Comparison of ENCODE assay signal across 8 mouse cellular contexts in genomic region chr1:36070190-36070589, GRCm38 (mm10). TPM values are rescaled to one million over a fixed set of nuclear protein-coding genes. Genes with fewer than 3 reads are reported as not detected.
DNase-seq lines count a peak whose midpoint lies in the region; ATAC-seq and TF ChIP-seq lines count a peak whose summit lies in the region.

No protein-coding gene starts in this region.

- intact Hi-C loops in heart, postnatal 36 days (cut with DNase I) = no loop called here

- peaks cover 46 to 74% of the 10 kb centered on the region in 2 experiments for H3K4me1 ChIP-seq in heart, embryonic 14.5 days (ENCODE audit: control insufficient read depth in 2 of 2, insufficient read depth in 2 of 2, low read length in 2 of 2)
- peaks cover 9% of the 10 kb centered on the region for H3K4me1 ChIP-seq in ES-Bruce4 (ENCODE audit: control insufficient read depth, insufficient read depth, low read length)
- H3K4me1 ChIP-seq in forebrain, embryonic 12.5 days = peaks cover 67% of the 10 kb centered on the region
- H3K4me1 ChIP-seq in liver, embryonic 11.5 days (replicated peaks; ENCODE audit: control insufficient read depth, insufficient read depth, low read length) = peaks cover 71% of the 10 kb centered on the region

- peak overlapping the region; percentile 87 to 91 for H3K4me3 ChIP-seq in heart, embryonic 14.5 days (ENCODE audit: control insufficient read depth in 1 of 2, insufficient read depth in 1 of 2, low read depth in 1 of 2, low read length in 2 of 2)
- peak overlapping the region; percentile 90 for H3K4me3 ChIP-seq in ES-Bruce4 (ENCODE audit: low read depth, low read length)
- peak overlapping the region; percentile 75 for H3K4me3 ChIP-seq in forebrain, embryonic 12.5 days (replicated peaks)
- peak overlapping the region; percentile 89 for H3K4me3 ChIP-seq in liver, embryonic 11.5 days (ENCODE audit: low read depth, low read length)

- ATAC-seq in heart, embryonic 14.5 days (ENCODE audit: insufficient number of reproducible peaks, insufficient read depth, low FRiP score, low read depth) = no peak
- no peak for ATAC-seq in forebrain, embryonic 12.5 days (ENCODE audit: low FRiP score)
- ATAC-seq in liver, embryonic 11.5 days (replicated peaks; ENCODE audit: low FRiP score) = no peak
- ATAC-seq in CD4-positive, CD25-positive, alpha-beta regulatory T cell, adult 4 months = no peak

- no peak for DNase-seq in heart, postnatal 36 days
- peak; percentile 35 for DNase-seq in liver, embryonic 11.5 days (ENCODE audit: low spot score)
- DNase-seq in ovary, postnatal 14 days (ENCODE audit: low spot score) = no peak
- DNase-seq in gastrocnemius, adult 18-20 months (ENCODE audit: low spot score) = no peak

- peak overlapping the region; percentile 91 for H3K9ac ChIP-seq in heart, embryonic 14.5 days (ENCODE audit: low read length)
- peak overlapping the region; percentile 83 for H3K9ac ChIP-seq in ES-Bruce4 (ENCODE audit: low read depth, poor library complexity, severe bottlenecking)
- H3K9ac ChIP-seq in forebrain, embryonic 12.5 days = peak overlapping the region; percentile 85
- H3K9ac ChIP-seq in liver, embryonic 11.5 days (ENCODE audit: low read depth, low read length) = peak overlapping the region; percentile 90

- peaks cover 8% of the 10 kb centered on the region for H3K36me3 ChIP-seq in heart, embryonic 14.5 days (ENCODE audit: control insufficient read depth, insufficient read depth, low read length)
- peaks cover 38% of the 10 kb centered on the region for H3K36me3 ChIP-seq in ES-Bruce4 (ENCODE audit: control insufficient read depth, insufficient read depth, low read length, poor library complexity, severe bottlenecking)
- H3K36me3 ChIP-seq in forebrain, embryonic 12.5 days (replicated peaks) = 0 out of 2 replicates have a peak, but pooled peaks cover 4% of the 10 kb centered on the region
- H3K36me3 ChIP-seq in liver, embryonic 11.5 days (ENCODE audit: control insufficient read depth, insufficient read depth, low read length) = peaks cover 4% of the 10 kb centered on the region

- H3K27me3 ChIP-seq in heart, embryonic 14.5 days (ENCODE audit: control insufficient read depth, insufficient read depth, low read length) = no peaks in the 10 kb centered on the region
- H3K27me3 ChIP-seq in ES-Bruce4 (ENCODE audit: control insufficient read depth, insufficient read depth, low read length, poor library complexity, severe bottlenecking) = no peaks in the 10 kb centered on the region
- H3K27me3 ChIP-seq in forebrain, embryonic 12.5 days = peaks cover 12% of the 10 kb centered on the region
- no peaks in the 10 kb centered on the region for H3K27me3 ChIP-seq in liver, embryonic 11.5 days (replicated peaks; ENCODE audit: control insufficient read depth, insufficient read depth, low read length)

- no peak for TF ChIP-seq CTCF in ES-Bruce4 (IDR thresholded peaks at IDR 0.05; ENCODE audit: low read depth, low read length)

- H3K4me2 ChIP-seq in heart, embryonic 14.5 days (ENCODE audit: low read length) = peak overlapping the region; percentile 99
- peak overlapping the region; percentile 97 for H3K4me2 ChIP-seq in forebrain, embryonic 12.5 days
- H3K4me2 ChIP-seq in liver, embryonic 11.5 days = peak overlapping the region; percentile 91

- H3K9me3 ChIP-seq in heart, embryonic 14.5 days (ENCODE audit: control insufficient read depth, low read length) = no peaks in the 10 kb centered on the region
- no peaks in the 10 kb centered on the region for H3K9me3 ChIP-seq in ES-Bruce4 (replicated peaks; ENCODE audit: control insufficient read depth, insufficient read depth, low read length, poor library complexity, severe bottlenecking)
- no peaks in the 10 kb centered on the region for H3K9me3 ChIP-seq in forebrain, embryonic 12.5 days
- no peaks in the 10 kb centered on the region for H3K9me3 ChIP-seq in liver, embryonic 11.5 days (ENCODE audit: control insufficient read depth, low read length)

- TF ChIP-seq POLR2A in ES-Bruce4 (IDR thresholded peaks at IDR 0.05; ENCODE audit: insufficient read depth, low read length) = no peak

- WGBS in heart, embryonic 14.5 days = 49% methylated on average over 6 of the region's 6 CpGs
- 51% methylated on average over 6 of the region's 6 CpGs for WGBS in forebrain, embryonic 12.5 days
- 68% methylated on average over 6 of the region's 6 CpGs for WGBS in liver, embryonic 11.5 days

- no peak for TF ChIP-seq EP300 in ES-Bruce4 (IDR thresholded peaks at IDR 0.05; ENCODE audit: insufficient read depth, low read depth, low read length)

- no peak overlapping the region for H3K27ac ChIP-seq in heart, embryonic 14.5 days (replicated peaks in 1 of 2; ENCODE audit: control insufficient read depth in 1 of 2, insufficient read depth in 1 of 2, low read depth in 2 of 2, low read length in 2 of 2)
- H3K27ac ChIP-seq in ES-Bruce4 (ENCODE audit: insufficient read depth, low read length) = no peak overlapping the region
- H3K27ac ChIP-seq in forebrain, embryonic 12.5 days = no peak overlapping the region
- H3K27ac ChIP-seq in liver, embryonic 11.5 days (ENCODE audit: low read depth, low read length) = no peak overlapping the region

RNA-seq across cellular contexts. Expression of gene Hs6st1, which starts 2.0 kb away (rescaled TPM):
- 11.0 and 15.5 TPM in 2 replicates for polyA plus RNA-seq in heart, embryonic 14.5 days (2014; fragmentation: Nextera tagmentation; extraction: Ambion mirVana)
- 10 to 100 TPM; 21.3 to 23.1 TPM for total RNA-seq in heart, postnatal 36 days (2021)
- 75.6 and 79.2 TPM in 2 replicates for polyA plus RNA-seq in ES-Bruce4 (2011; ENCODE audit: insufficient read depth, insufficient read length, low read depth, missing spikeins)
- polyA plus RNA-seq in forebrain, embryonic 12.5 days (2016; fragmentation: Nextera tagmentation; extraction: Ambion mirVana) = 5.1 and 8.4 TPM in 2 replicates
- 11.1 and 15.0 TPM in 2 replicates for polyA plus RNA-seq in liver, embryonic 11.5 days (2014; fragmentation: Nextera tagmentation; extraction: Ambion mirVana)
- polyA plus RNA-seq in CD4-positive, CD25-positive, alpha-beta regulatory T cell, adult 4 months (2017; shearing (Covaris generic)) = 1 to 10 TPM; 4.3 to 4.7 TPM
- 10 to 100 TPM; 19.7 to 22.0 TPM for total RNA-seq in gastrocnemius, adult 18-20 months (2021)
